Mouse (Mus musculus) kidney, embryonic 16.5 days (tissue): ENCODE results near the gene Dnajc12. TPM values are rescaled to one million over a fixed set of nuclear protein-coding genes. Genes with fewer than 3 reads are reported as not detected.
A peak's percentile ranks its signal among the peaks of the same experiment; 100 is the strongest.

Experiments used
- ATAC-seq: fragments of 200-750 bp; cut with Nextera tagmentation; 2 replicates; pipeline ENCODE4 v1.8.0; 2017; ENCODE audit warnings: moderate TSS enrichment; ENCODE audit not compliant: low FRiP score, low TSS enrichment
- H3K27ac ChIP-seq: fragments of 300-500 bp; sonication (generic); 2 replicates; pipeline ENCODE4 v1.5.1; 2014; ENCODE audit warnings: low read length
- H3K27me3 ChIP-seq: fragments of 300-500 bp; sonication (generic); 2 replicates; pipeline ENCODE4 v1.6.1; 2014; ENCODE audit warnings: low read length, control low read depth, mixed read lengths; ENCODE audit not compliant: insufficient read depth
- H3K36me3 ChIP-seq: fragments of 300-500 bp; sonication (generic); 2 replicates; pipeline ENCODE4 v1.6.1; 2014; ENCODE audit warnings: low read length, control low read depth, mixed read lengths; ENCODE audit not compliant: insufficient read depth
- H3K4me1 ChIP-seq: fragments of 300-500 bp; sonication (generic); 2 replicates; pipeline ENCODE4 v1.6.1; 2014; ENCODE audit warnings: low read length, control low read depth, mixed read lengths; ENCODE audit not compliant: insufficient read depth
- H3K4me2 ChIP-seq: fragments of 300-500 bp; sonication (generic); replicated peaks from 2 replicates; pipeline ENCODE4 v1.6.1; 2014; ENCODE audit warnings: low read depth, low read length
- H3K4me3 ChIP-seq: fragments of 300-500 bp; sonication (generic); 2 replicates; pipeline ENCODE4 v1.5.1; 2014; ENCODE audit warnings: mild to moderate bottlenecking, low read length
- H3K9ac ChIP-seq: fragments of 300-500 bp; sonication (generic); replicated peaks from 2 replicates; pipeline ENCODE4 v1.6.1; 2014; ENCODE audit warnings: low read length
- H3K9me3 ChIP-seq: fragments of 300-500 bp; sonication (generic); 2 replicates; pipeline ENCODE4 v1.6.1; 2016; ENCODE audit warnings: low read length, control low read depth
- WGBS: fragments of 180-500 bp; shearing (Covaris S2); extraction: QIAGEN DNeasy Blood & Tissue Kit; methylation state at CpG from one replicate; pipeline ENCODE4 v1.1.7; 2014; 5-methylcytosine and 5-hydroxymethylcytosine counted together
- polyA plus RNA-seq: library from polyadenylated mRNA; unstranded; fragments of >200 nt; fragmentation: Nextera tagmentation; extraction: Ambion mirVana; gene quantifications from 2 replicates; pipeline ENCODE4 v1.2.1, GENCODE M21; 2015

The Dnajc12 gene
- polyA plus RNA-seq, 1 experiment from 2014 or later, result 16.3 TPM

DNA sequence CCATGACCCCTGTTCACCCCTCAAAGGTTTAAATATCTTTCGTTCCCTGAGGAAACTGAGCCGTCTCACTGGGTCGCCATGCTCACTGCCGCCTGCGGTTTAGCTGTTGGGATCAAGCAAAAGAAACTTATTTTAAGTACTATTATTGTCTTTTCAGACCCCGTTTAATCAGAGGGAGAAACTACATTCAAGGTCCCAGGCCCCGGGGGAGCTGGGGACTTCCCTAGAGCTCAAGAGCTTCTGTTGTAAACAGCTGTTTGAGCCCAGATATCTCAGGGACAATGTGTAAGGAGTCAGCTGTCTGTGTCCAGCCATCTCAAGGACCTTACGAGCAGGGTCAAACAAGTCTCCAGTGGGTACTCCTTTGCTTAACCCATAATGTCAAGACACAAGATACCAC, 44.9 kb downstream of the Dnajc12 start:
- H3K4me1 ChIP-seq, result no peaks in the 10 kb centered on the region; the same call in 1 of the 2 replicates
- no peak overlapping the region for H3K4me2 ChIP-seq
- H3K27ac ChIP-seq, result no peak overlapping the region
- ATAC-seq, result no peak
- WGBS, result 74% methylated on average over 8 of the region's 8 CpGs
- no peaks in the 10 kb centered on the region for H3K36me3 ChIP-seq
- H3K9ac ChIP-seq, result no peak overlapping the region
- H3K4me3 ChIP-seq, result no peak overlapping the region
- H3K27me3 ChIP-seq, result no peaks in the 10 kb centered on the region
- H3K9me3 ChIP-seq, result no peaks in the 10 kb centered on the region

DNA sequence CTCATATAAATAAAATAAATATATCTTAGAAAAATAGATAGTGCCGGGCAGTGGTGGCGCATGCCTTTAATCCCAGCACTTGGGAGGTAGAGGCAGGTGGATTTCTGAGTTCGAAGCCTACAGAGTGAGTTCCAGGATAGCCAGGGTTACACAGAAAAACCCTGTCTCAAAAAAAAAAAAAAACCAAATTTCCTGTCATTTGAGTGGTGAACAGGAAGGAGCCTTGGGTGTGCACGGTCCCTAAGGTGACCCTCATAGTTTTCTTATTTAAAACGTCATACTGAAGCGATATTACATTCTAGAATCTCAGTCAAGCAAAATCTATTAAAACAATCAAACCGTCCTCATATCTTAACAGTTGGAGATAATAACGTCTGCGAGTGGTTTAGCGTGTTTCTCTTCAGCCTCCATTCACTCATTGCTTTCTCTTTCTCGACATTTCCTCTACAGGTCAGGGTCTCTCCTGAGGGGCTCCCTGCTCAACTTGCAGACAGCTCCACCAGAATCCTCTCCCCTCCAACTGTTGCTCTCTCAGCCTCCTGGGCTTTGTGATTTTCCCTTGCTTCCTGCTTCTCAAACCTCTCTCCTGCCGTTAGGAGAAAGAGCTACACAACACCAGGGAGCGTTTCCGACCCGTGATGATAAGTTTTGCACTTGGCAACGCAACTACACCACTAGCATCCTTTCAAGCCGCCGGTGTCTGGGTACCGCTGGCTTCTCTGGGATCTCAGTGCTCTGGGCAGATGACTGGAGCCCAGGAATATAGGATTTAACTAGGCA, 46.2 kb downstream of the Dnajc12 start:
- WGBS, result 21% methylated on average over 19 of the region's 19 CpGs
- peak overlapping the region; percentile 81 for H3K4me3 ChIP-seq
- peak overlapping the region; percentile 39; the same call in 1 of the 2 replicates for H3K27ac ChIP-seq
- H3K27me3 ChIP-seq, result no peaks in the 10 kb centered on the region
- peak overlapping the region; percentile 83 for H3K4me2 ChIP-seq
- H3K9me3 ChIP-seq, result no peaks in the 10 kb centered on the region
- no peaks in the 10 kb centered on the region; the same call in 1 of the 2 replicates for H3K4me1 ChIP-seq
- H3K36me3 ChIP-seq, result no peaks in the 10 kb centered on the region
- no peak for ATAC-seq
- H3K9ac ChIP-seq, result peak overlapping the region; percentile 66

DNA sequence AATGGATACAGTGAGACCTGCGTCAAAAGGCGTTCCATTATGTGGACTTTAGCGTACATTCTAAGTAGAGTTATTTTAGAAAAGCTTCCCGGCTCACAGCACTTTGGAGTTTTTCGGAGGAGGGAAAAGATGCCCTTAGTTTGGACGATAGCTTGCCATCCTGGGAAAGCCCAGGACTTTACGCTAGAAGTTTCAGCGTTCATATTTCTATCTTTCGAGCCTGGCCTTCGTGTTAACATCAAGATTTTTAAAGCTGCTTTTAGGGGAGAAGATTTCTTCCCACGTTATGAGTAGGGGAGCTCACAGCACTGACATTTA, 46.7 kb downstream of the Dnajc12 start:
- Histone ChIP-seq H3K9me3 (no peaks in the 10 kb centered on the region), H3K4me1 (no peaks in the 10 kb centered on the region; the same call in 1 of the 2 replicates), H3K27ac (peak overlapping the region; percentile 39; the same call in 1 of the 2 replicates), H3K27me3 (no peaks in the 10 kb centered on the region), H3K4me2 (peak overlapping the region; percentile 83), H3K36me3 (no peaks in the 10 kb centered on the region), H3K9ac (peak overlapping the region; percentile 66), H3K4me3 (peak overlapping the region; percentile 81)
- 0% methylated on average over 11 of the region's 11 CpGs for WGBS
- no peak for ATAC-seq

DNA sequence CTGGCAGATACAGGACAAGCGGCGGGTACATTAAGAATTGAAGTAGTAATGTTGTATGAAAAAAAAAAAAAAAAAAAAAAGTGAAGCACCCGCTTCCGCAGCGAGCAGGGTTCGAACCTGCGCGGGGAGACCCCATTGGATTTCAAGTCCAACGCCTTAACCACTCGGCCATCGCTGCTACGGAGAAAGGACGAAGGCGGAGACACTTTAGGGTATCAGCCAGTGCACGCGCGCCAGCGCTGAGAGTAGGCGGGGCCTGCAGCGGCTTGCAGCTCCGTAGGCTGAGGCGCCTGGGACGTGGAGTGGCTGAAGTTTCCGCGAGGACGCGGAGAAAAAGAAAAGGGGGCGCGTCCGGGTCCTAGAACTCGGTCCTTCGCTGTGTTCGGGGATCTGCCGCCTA, 47.1 kb downstream of the Dnajc12 start:
- peak overlapping the region; percentile 81 for H3K4me3 ChIP-seq
- no peaks in the 10 kb centered on the region for H3K36me3 ChIP-seq
- H3K4me1 ChIP-seq, result no peaks in the 10 kb centered on the region; the same call in 1 of the 2 replicates
- H3K9ac ChIP-seq, result peak overlapping the region; percentile 88
- H3K9me3 ChIP-seq, result no peaks in the 10 kb centered on the region
- H3K4me2 ChIP-seq, result peak overlapping the region; percentile 83
- ATAC-seq, result peak; percentile 92
- H3K27me3 ChIP-seq, result no peaks in the 10 kb centered on the region
- H3K27ac ChIP-seq, result peak overlapping the region; percentile 83
- WGBS, result under 1% methylated on average over 34 of the region's 34 CpGs

DNA sequence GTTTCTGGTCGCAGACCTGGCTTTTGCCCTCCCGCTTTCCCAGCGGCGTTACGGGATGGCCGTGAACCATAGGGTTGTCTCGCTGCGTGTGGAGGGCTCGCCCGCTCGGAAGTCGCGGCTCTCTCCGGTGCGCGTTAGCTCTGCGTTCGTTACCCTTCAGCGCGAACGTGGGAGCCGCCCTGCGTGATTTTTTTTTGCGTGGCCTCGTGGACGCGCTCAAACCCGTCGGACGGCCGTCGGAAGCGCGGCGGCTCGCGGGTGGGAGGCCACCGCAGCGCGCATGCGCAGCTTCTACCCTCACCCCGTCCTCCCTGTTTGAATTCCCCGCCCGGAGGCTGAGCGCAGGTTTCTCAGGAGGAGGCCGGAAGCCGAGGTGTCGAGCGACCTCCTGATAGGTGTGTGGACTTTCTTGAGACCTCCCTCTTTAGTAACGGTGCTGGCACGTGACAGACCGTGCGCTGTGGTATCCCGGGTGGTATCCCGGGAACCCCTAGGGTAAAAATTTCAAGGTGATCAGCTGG, 47.6 kb downstream of the Dnajc12 start, which contains the start of gene Ctnna3:
Gene Ctnna3 (plus strand): TSS at position 314 of the 521 bp plus-strand sequence.
- no peaks in the 10 kb centered on the region for H3K27me3 ChIP-seq
- H3K9me3 ChIP-seq, result no peaks in the 10 kb centered on the region
- ATAC-seq, result peak; percentile 97
- H3K36me3 ChIP-seq, result no peaks in the 10 kb centered on the region
- WGBS, result 0% methylated on average over 55 of the region's 55 CpGs
- peak within 1 kb of the TSS; percentile 81 for H3K4me3 ChIP-seq
- peak within 1 kb of the TSS; percentile 83 for H3K4me2 ChIP-seq
- peak within 1 kb of the TSS; percentile 88 for H3K9ac ChIP-seq
- peak within 1 kb of the TSS; percentile 83 for H3K27ac ChIP-seq
- H3K4me1 ChIP-seq, result no peaks in the 10 kb centered on the region; the same call in 1 of the 2 replicates

DNA sequence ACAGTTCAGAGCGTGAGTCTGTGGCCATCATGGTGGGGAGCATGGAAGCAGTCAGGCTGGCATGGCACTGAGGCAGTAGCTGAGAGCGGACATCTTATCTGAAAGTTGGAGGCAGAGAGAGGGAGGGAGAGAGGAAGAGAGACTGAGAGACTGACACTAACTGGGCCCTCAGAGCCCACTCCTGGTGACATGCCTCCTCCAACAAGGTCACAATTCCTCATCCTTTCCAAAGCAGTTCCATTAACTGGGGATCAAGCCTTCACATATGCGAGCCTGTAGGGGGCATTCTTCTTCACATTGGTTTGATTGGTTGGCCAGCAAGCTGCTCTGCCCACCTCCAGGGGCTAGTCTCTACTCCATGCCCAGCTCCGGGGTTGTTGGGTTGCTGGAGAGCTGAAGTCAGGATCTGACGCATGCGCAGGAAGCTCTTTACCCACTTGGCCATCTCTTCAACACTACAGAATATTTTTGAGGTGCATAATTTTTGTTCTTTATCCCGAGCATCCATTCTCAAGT, 49.0 kb downstream of the Dnajc12 start:
- H3K27ac ChIP-seq, result no peak overlapping the region
- H3K9ac ChIP-seq, result no peak overlapping the region
- no peak overlapping the region for H3K4me2 ChIP-seq
- no peak overlapping the region for H3K4me3 ChIP-seq
- no peaks in the 10 kb centered on the region for H3K36me3 ChIP-seq
- ATAC-seq, result no peak
- H3K27me3 ChIP-seq, result no peaks in the 10 kb centered on the region
- H3K9me3 ChIP-seq, result no peaks in the 10 kb centered on the region
- WGBS, result 92% methylated on average over 7 of the region's 7 CpGs
- no peaks in the 10 kb centered on the region; the same call in 1 of the 2 replicates for H3K4me1 ChIP-seq

DNA sequence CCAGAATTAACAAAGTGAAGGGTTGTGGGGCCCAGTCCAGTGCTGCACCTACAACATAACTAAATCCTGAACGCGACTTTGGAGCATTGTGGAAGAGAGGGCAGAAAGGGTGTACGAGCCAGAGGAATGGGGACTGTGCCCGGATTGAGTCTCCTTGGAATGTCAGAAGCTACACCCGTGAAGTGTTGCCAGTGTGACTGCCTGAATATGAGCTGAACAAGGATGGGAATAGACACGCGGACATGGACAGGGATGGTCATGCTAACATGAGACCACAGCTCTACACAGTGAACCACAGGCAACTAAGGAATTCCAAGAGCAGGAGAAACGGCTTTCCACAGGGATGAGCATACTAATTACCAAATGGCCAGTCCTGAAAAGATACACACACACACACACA, 49.9 kb downstream of the Dnajc12 start:
- Histone ChIP-seq H3K27me3 (no peaks in the 10 kb centered on the region), H3K27ac (no peak overlapping the region), H3K4me3 (no peak overlapping the region), H3K9ac (no peak overlapping the region), H3K36me3 (no peaks in the 10 kb centered on the region), H3K4me1 (no peaks in the 10 kb centered on the region; the same call in 1 of the 2 replicates), H3K4me2 (no peak overlapping the region), H3K9me3 (no peaks in the 10 kb centered on the region)
- 92% methylated on average over 8 of the region's 8 CpGs for WGBS
- ATAC-seq, result no peak

DNA sequence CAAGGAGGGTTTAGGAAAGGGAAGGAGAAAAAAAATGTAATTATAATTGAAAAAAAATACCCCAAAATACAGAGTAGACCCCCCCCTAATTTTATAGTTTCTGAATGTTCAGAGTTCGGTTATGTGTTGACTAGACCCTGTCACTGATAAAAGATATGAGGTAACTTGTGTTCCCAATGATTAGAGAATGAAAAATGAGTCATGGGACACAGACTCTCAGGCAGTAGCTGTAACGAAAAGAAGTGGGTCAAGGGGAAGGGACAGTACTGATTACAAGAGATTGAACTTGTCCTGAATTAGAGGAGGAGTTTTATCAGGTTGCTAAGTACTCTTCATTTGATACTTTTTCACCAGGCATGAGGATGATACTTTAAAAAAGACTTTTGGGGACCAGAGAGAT, 50.6 kb downstream of the Dnajc12 start:
- no peak overlapping the region for H3K9ac ChIP-seq
- no peak overlapping the region for H3K27ac ChIP-seq
- no peak for ATAC-seq
- H3K36me3 ChIP-seq, result no peaks in the 10 kb centered on the region
- H3K4me2 ChIP-seq, result no peak overlapping the region
- H3K4me1 ChIP-seq, result no peaks in the 10 kb centered on the region; the same call in 1 of the 2 replicates
- 74% methylated on average over 2 of the region's 2 CpGs for WGBS
- H3K27me3 ChIP-seq, result no peaks in the 10 kb centered on the region
- no peak overlapping the region for H3K4me3 ChIP-seq
- no peaks in the 10 kb centered on the region for H3K9me3 ChIP-seq

DNA sequence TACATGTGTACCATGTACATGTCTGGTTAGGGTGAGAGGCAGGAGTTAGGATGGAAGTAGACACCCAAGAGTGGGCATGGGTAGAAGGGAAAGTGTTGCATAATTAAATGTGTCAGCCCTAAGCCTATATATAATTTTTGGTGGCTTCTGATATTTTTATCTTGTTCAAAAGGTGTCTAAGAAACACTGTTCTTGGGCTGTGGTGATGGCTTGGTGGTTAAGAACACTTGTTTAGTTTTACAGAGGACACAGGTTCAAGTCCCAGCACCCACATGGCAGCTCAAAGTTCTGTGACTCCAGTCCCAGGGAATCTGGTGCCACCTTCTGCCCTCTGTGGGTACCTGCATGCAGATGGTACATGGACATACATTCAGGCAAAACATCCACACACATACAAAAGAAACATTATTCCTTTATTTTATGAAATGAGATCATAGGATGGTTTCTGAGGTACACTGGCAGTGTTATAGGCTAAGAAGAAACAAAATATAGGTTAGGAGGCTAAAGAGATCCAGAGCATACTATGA, 56.6 kb downstream of the Dnajc12 start:
- no peak overlapping the region for H3K4me3 ChIP-seq
- H3K4me2 ChIP-seq, result no peak overlapping the region
- ATAC-seq, result no peak
- H3K36me3 ChIP-seq, result no peaks in the 10 kb centered on the region
- H3K27ac ChIP-seq, result no peak overlapping the region
- H3K27me3 ChIP-seq, result no peaks in the 10 kb centered on the region
- H3K9ac ChIP-seq, result no peak overlapping the region
- H3K4me1 ChIP-seq, result no peaks in the 10 kb centered on the region
- no peaks in the 10 kb centered on the region for H3K9me3 ChIP-seq
